Mouse (Mus musculus): Measurements from ENCODE around the gene Mef2a.

DNA sequence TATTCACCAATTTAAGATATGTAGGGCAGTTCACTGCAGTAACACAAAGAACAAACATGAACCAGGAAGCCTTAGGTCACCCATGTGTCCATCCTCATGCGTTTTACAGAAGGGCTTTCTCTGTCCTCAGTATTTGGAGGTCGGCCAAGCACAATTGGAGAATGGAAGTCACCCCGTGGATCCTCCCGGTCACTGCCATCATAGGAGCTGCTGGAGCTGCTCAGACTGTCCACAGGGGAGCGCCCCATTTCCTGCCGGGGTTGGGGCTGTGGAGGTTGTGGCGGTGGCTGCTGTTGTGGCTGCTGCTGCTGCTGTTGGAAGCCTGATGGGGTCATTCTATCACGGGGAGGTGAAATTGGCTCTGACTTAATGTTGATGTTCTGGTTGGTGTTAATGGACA, 137.9 kb downstream of the Mef2a start:
- no peak for TF ChIP-seq CTCF (IDR thresholded peaks at IDR 0.05; ENCODE audit: extremely low read depth, insufficient read depth, low read length)
- TF ChIP-seq POLR2A (IDR thresholded peaks at IDR 0.05; ENCODE audit: extremely low read depth, insufficient read depth, low read length) = no peak

All from cortical plate, adult 2 months (tissue).